Mouse (Mus musculus) ES-Bruce4 (cell line): ENCODE results near the gene Fhl2.

Experiments used
- CTCF ChIP-seq: IDR thresholded peaks from one replicate; pipeline ENCODE4 v1.8.1; 2011; ENCODE audit warnings: low read depth, low read length
- EP300 ChIP-seq: IDR thresholded peaks from 2 replicates; pipeline ENCODE4 v1.6.1; 2011; ENCODE audit warnings: low read depth, low read length; ENCODE audit not compliant: insufficient read depth

- TF ChIP-seq EP300 (no peak), CTCF (no peak)
Observed at GRCm38 (mm10) chr1:43215601-43216000, 18.8 kb upstream of the Fhl2 start.
